Mouse (Mus musculus) midbrain, embryonic 10.5 days (tissue): ENCODE measurements around the gene Gulp1. TPM values are rescaled to one million over a fixed set of nuclear protein-coding genes. Genes with fewer than 3 reads are reported as not detected.

Experiments used
- DNase-seq: peaks from one replicate; pipeline ENCODE4 v3.0.0-alpha.2; 2017; ENCODE audit warnings: low spot score
- H3K27ac ChIP-seq: fragments of 300-500 bp; sonication (generic); replicated peaks from 2 replicates; pipeline ENCODE4 v1.5.1; 2016; ENCODE audit warnings: mild to moderate bottlenecking
- H3K27me3 ChIP-seq: fragments of 300-500 bp; sonication (generic); 2 replicates; pipeline ENCODE4 v1.6.1; 2016; ENCODE audit warnings: low read depth, mild to moderate bottlenecking; ENCODE audit not compliant: poor library complexity, severe bottlenecking
- H3K36me3 ChIP-seq: fragments of 300-500 bp; sonication (generic); 2 replicates; pipeline ENCODE4 v1.6.1; 2016; ENCODE audit warnings: mild to moderate bottlenecking, moderate library complexity
- H3K4me1 ChIP-seq: fragments of 300-500 bp; sonication (generic); 2 replicates; pipeline ENCODE4 v1.6.1; 2016
- H3K4me3 ChIP-seq: fragments of 300-500 bp; sonication (generic); 2 replicates; pipeline ENCODE4 v1.5.1; 2016; ENCODE audit warnings: mild to moderate bottlenecking, moderate library complexity
- H3K9me3 ChIP-seq: fragments of 300-500 bp; sonication (generic); replicated peaks from 2 replicates; pipeline ENCODE4 v1.6.1; 2016; ENCODE audit warnings: mild to moderate bottlenecking
- WGBS: fragments of 180-500 bp; shearing (Covaris S2); methylation state at CpG from one replicate; pipeline ENCODE4 v1.1.7; 2016; 5-methylcytosine and 5-hydroxymethylcytosine counted together
- polyA plus RNA-seq: library from polyadenylated mRNA; unstranded; fragments of >200 nt; fragmentation: Nextera tagmentation; extraction: Ambion mirVana; gene quantifications from 2 replicates; pipeline ENCODE4 v1.2.1, GENCODE M21; 2016

Gulp1 gene
- polyA plus RNA-seq, 1 experiment from 2014 or later = 26.0 TPM

GRCm38 (mm10) chr1:44750731-44751730 lies 199.7 kb downstream of the Gulp1 start:
- DNase-seq = no peak

GRCm38 (mm10) chr1:44778251-44778650 lies 226.9 kb downstream of the Gulp1 start:
- 80% methylated on average over 1 of the region's 1 CpGs for WGBS
- H3K4me1 ChIP-seq = no peaks in the 10 kb centered on the region
- no peak overlapping the region for H3K4me3 ChIP-seq
- peaks cover 4% of the 10 kb centered on the region; the same call in 1 of the 2 replicates for H3K36me3 ChIP-seq
- H3K27me3 ChIP-seq = no peaks in the 10 kb centered on the region
- no peak for DNase-seq
- no peaks in the 10 kb centered on the region for H3K9me3 ChIP-seq
- H3K27ac ChIP-seq = no peak overlapping the region

More at GRCm38 (mm10) chr1:44750731-44751730, 199.7 kb downstream of the Gulp1 start:
- no peaks in the 10 kb centered on the region for H3K27me3 ChIP-seq
- no peaks in the 10 kb centered on the region for H3K4me1 ChIP-seq
- H3K36me3 ChIP-seq = no peaks in the 10 kb centered on the region
- no peaks in the 10 kb centered on the region for H3K9me3 ChIP-seq
- H3K4me3 ChIP-seq = no peak overlapping the region
- 77% methylated on average over 5 of the region's 5 CpGs for WGBS
- no peak overlapping the region for H3K27ac ChIP-seq

GRCm38 (mm10) chr1:44803594-44804372 lies 252.5 kb downstream of the Gulp1 start:
- Histone ChIP-seq H3K9me3 (no peaks in the 10 kb centered on the region), H3K36me3 (no peaks in the 10 kb centered on the region), H3K4me3 (no peak overlapping the region), H3K27me3 (no peaks in the 10 kb centered on the region), H3K4me1 (no peaks in the 10 kb centered on the region), H3K27ac (no peak overlapping the region)
- no peak for DNase-seq
- 83% methylated on average over 4 of the region's 4 CpGs for WGBS

- no peaks in the 10 kb centered on the region for H3K9me3 ChIP-seq
- H3K4me3 ChIP-seq = no peak overlapping the region
- H3K36me3 ChIP-seq = no peaks in the 10 kb centered on the region
- DNase-seq = no peak
- H3K27me3 ChIP-seq = no peaks in the 10 kb centered on the region
- H3K27ac ChIP-seq = no peak overlapping the region
- no peaks in the 10 kb centered on the region for H3K4me1 ChIP-seq
Measured at GRCm38 (mm10) chr1:44806368-44806767, 255.1 kb downstream of the Gulp1 start.

- H3K27ac ChIP-seq = no peak overlapping the region
- H3K4me1 ChIP-seq = no peaks in the 10 kb centered on the region
- no peak for DNase-seq
- H3K36me3 ChIP-seq = no peaks in the 10 kb centered on the region
- H3K9me3 ChIP-seq = no peaks in the 10 kb centered on the region
- H3K27me3 ChIP-seq = no peaks in the 10 kb centered on the region
- no peak overlapping the region for H3K4me3 ChIP-seq
- 86% methylated on average over 2 of the region's 2 CpGs for WGBS
Measured at GRCm38 (mm10) chr1:44810336-44810735, 259.0 kb downstream of the Gulp1 start.

- Histone ChIP-seq H3K27ac (no peak overlapping the region), H3K27me3 (no peaks in the 10 kb centered on the region), H3K4me1 (no peaks in the 10 kb centered on the region), H3K4me3 (no peak overlapping the region), H3K9me3 (no peaks in the 10 kb centered on the region), H3K36me3 (no peaks in the 10 kb centered on the region)
- WGBS = 89% methylated on average over 4 of the region's 4 CpGs
- no peak for DNase-seq
Measured at GRCm38 (mm10) chr1:44833934-44834333, 282.6 kb downstream of the Gulp1 start.
